Mouse (Mus musculus) kidney, embryonic 14.5 days (tissue): ENCODE results near the gene Dnah7a. TPM values are rescaled to one million over a fixed set of nuclear protein-coding genes. Genes with fewer than 3 reads are reported as not detected.
"Not testable (repeated sequence)": the region's sequence is repeated elsewhere in the genome, so short reads cannot be mapped to it uniquely, and the experiment has no call there.

Experiments used
- ATAC-seq: fragments of 200-750 bp; cut with Nextera tagmentation; 2 replicates; pipeline ENCODE4 v1.8.0; 2017; ENCODE audit warnings: moderate number of reproducible peaks, mild to moderate bottlenecking, moderate TSS enrichment, moderate library complexity; ENCODE audit not compliant: low FRiP score, low TSS enrichment
- H3K27ac ChIP-seq: fragments of 300-500 bp; sonication (generic); 2 replicates; pipeline ENCODE4 v1.5.1; 2014; ENCODE audit warnings: low read depth, mild to moderate bottlenecking, low read length, moderate library complexity, mixed read lengths
- H3K27me3 ChIP-seq: fragments of 300-500 bp; sonication (generic); 2 replicates; pipeline ENCODE4 v1.6.1; 2014; ENCODE audit warnings: mild to moderate bottlenecking, low read length; ENCODE audit not compliant: control insufficient read depth, insufficient read depth
- H3K36me3 ChIP-seq: fragments of 300-500 bp; sonication (generic); 2 replicates; pipeline ENCODE4 v1.6.1; 2014; ENCODE audit warnings: low read length, mixed read lengths; ENCODE audit not compliant: control insufficient read depth, insufficient read depth
- H3K4me1 ChIP-seq: fragments of 300-500 bp; sonication (generic); 2 replicates; pipeline ENCODE4 v1.6.1; 2014; ENCODE audit warnings: low read length, mixed read lengths; ENCODE audit not compliant: control insufficient read depth, insufficient read depth
- H3K4me2 ChIP-seq: fragments of 300-500 bp; sonication (generic); replicated peaks from 2 replicates; pipeline ENCODE4 v1.6.1; 2014; ENCODE audit warnings: low read depth, mild to moderate bottlenecking, low read length
- H3K4me3 ChIP-seq: fragments of 300-500 bp; sonication (generic); 2 replicates; pipeline ENCODE4 v1.5.1; 2014; ENCODE audit warnings: mild to moderate bottlenecking, low read length
- H3K9ac ChIP-seq: fragments of 300-500 bp; sonication (generic); 2 replicates; pipeline ENCODE4 v1.6.1; 2014; ENCODE audit warnings: low read depth, mild to moderate bottlenecking, low read length, moderate library complexity
- H3K9me3 ChIP-seq: fragments of 300-500 bp; sonication (generic); 2 replicates; pipeline ENCODE4 v1.6.1; 2016; ENCODE audit warnings: low read length; ENCODE audit not compliant: control insufficient read depth
- WGBS: fragments of 180-500 bp; shearing (Covaris S2); extraction: QIAGEN DNeasy Blood & Tissue Kit; methylation state at CpG from one replicate; pipeline ENCODE4 v1.1.7; 2014; 5-methylcytosine and 5-hydroxymethylcytosine counted together
- polyA plus RNA-seq: library from polyadenylated mRNA; unstranded; fragments of >200 nt; fragmentation: Nextera tagmentation; extraction: Ambion mirVana; gene quantifications from 2 replicates; pipeline ENCODE4 v1.2.1, GENCODE M21; 2014

Dnah7a gene
- polyA plus RNA-seq, 1 experiment from 2014 or later, result 1.9 TPM

DNA sequence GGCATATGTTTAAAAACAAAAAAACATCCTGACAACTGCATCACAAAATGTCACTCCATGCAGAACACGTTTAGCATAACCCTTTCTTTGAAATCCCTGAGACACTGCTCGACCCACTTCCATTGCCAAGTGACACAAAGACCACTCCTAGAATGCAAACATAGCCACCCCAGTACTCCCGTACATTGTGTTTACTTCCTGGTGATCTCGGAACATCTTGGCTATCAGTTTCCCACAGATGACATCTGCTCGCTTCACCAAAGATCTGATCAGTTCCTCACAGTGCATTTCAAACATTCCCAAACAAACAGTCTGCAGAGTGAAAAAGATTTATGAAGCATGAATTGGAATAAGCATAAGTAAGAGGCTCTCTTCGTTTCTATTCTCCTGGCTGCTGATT lies 76.6 kb downstream of the Dnah7a start:
- H3K36me3 ChIP-seq, result no peaks in the 10 kb centered on the region
- ATAC-seq, result no peak
- no peaks in the 10 kb centered on the region for H3K27me3 ChIP-seq
- no peaks in the 10 kb centered on the region for H3K4me1 ChIP-seq
- no peak overlapping the region for H3K9ac ChIP-seq
- no peak overlapping the region for H3K27ac ChIP-seq
- H3K4me2 ChIP-seq, result no peak overlapping the region
- H3K4me3 ChIP-seq, result no peak overlapping the region
- WGBS, result 17% methylated on average over 6 of the region's 6 CpGs
- H3K9me3 ChIP-seq, result no peaks in the 10 kb centered on the region

GRCm38 (mm10) chr1:53613486-53613885 lies 93.1 kb downstream of the Dnah7a start:
- WGBS, result 91% methylated on average over 16 of the region's 16 CpGs
- no peak for ATAC-seq
- H3K4me3 ChIP-seq, result no peak overlapping the region

DNA sequence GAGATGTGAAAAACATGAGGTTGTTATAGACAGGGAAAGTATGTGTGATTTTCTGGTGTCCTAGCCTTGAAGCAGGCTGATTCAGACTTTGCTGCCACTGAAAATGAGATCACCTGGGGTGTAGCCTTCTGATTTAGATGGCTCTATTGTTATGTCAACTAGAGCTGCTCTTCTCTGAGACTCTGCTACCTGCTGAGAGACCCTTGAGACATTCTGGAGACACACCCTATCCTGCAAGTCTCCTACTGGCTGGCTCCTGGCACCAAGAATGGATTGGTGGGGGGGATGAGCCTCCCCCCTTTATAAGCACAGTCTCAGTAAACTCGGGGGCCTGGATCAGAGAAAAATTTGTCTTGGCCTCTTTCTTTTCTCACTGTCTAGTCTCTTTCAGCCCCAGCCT lies 125.3 kb downstream of the Dnah7a start:
- not testable (repeated sequence) for H3K9me3 ChIP-seq, H3K9ac ChIP-seq, H3K4me3 ChIP-seq, H3K4me2 ChIP-seq, H3K27me3 ChIP-seq, ATAC-seq, H3K4me1 ChIP-seq, H3K27ac ChIP-seq, H3K36me3 ChIP-seq
- 17% methylated on average over 1 of the region's 1 CpGs for WGBS

More at GRCm38 (mm10) chr1:53613486-53613885, 93.1 kb downstream of the Dnah7a start:
- peaks cover 7% of the 10 kb centered on the region; the same call in 1 of the 2 replicates for H3K9me3 ChIP-seq
- H3K27me3 ChIP-seq, result no peaks in the 10 kb centered on the region
- H3K4me2 ChIP-seq, result no peak overlapping the region
- no peaks in the 10 kb centered on the region for H3K4me1 ChIP-seq
- no peak overlapping the region for H3K9ac ChIP-seq
- H3K27ac ChIP-seq, result no peak overlapping the region
- H3K36me3 ChIP-seq, result no peaks in the 10 kb centered on the region

GRCm38 (mm10) chr1:53557918-53558317 lies 148.7 kb downstream of the Dnah7a start:
- H3K9me3 ChIP-seq, H3K36me3 ChIP-seq, H3K4me1 ChIP-seq, H3K4me3 ChIP-seq, H3K4me2 ChIP-seq, H3K9ac ChIP-seq, H3K27me3 ChIP-seq, ATAC-seq, H3K27ac ChIP-seq: not testable (repeated sequence)
- WGBS, result 92% methylated on average over 3 of the region's 3 CpGs

DNA sequence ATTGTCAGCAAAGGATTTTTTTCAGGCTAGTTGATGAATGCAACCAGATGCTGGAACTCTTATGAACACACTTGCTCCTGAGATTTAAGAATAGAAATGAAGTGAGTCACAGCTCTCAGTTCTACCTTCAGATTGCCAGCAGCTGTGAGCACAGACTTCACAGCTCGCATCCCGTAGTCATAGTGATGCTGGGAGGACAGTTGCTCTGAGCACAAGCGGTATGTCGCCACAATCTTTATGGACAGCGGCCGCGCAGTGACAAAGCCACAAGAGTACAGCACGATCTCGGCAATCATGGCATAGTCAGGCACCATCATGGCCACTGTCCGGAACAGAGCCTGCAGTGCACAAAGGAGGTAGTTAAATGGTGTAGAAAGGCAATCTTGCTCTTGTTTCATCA lies 159.6 kb downstream of the Dnah7a start:
- not testable (repeated sequence) for H3K27ac ChIP-seq, H3K9me3 ChIP-seq, H3K27me3 ChIP-seq, ATAC-seq, H3K4me2 ChIP-seq, H3K36me3 ChIP-seq, H3K4me1 ChIP-seq, H3K4me3 ChIP-seq, H3K9ac ChIP-seq
- 92% methylated on average over 10 of the region's 10 CpGs for WGBS

- not testable (repeated sequence) for H3K9me3 ChIP-seq, H3K36me3 ChIP-seq, H3K4me3 ChIP-seq, H3K27ac ChIP-seq, ATAC-seq, H3K4me1 ChIP-seq, H3K4me2 ChIP-seq, H3K9ac ChIP-seq, H3K27me3 ChIP-seq
- WGBS, result 60% methylated on average over 2 of the region's 2 CpGs
Observed at GRCm38 (mm10) chr1:53538356-53538755, 168.2 kb downstream of the Dnah7a start.

DNA sequence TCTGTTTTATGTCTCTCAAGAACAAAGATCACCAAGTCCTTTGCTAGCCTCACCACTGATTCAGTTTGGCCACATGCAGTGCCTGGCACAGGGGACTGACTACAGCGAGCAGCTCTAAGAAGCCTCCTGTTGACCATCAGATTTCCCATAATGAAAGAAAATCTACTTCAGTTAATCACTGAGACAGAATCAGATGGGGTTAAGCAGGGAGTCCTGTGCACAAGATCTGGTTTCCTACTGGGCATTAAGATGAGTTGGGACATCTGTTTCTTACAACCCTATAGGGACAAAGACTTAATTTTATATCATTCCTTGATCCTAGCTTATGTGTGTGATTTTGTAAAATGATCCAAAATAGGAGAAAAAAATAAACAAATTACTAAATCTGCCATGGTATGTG lies 171.8 kb downstream of the Dnah7a start:
- not testable (repeated sequence) for H3K36me3 ChIP-seq, H3K27ac ChIP-seq, H3K4me3 ChIP-seq, H3K27me3 ChIP-seq, H3K4me2 ChIP-seq, H3K9ac ChIP-seq, H3K9me3 ChIP-seq, H3K4me1 ChIP-seq
- peak; percentile 66; the same call in 1 of the 2 replicates for ATAC-seq
- WGBS, result 67% methylated on average over 1 of the region's 1 CpGs

DNA sequence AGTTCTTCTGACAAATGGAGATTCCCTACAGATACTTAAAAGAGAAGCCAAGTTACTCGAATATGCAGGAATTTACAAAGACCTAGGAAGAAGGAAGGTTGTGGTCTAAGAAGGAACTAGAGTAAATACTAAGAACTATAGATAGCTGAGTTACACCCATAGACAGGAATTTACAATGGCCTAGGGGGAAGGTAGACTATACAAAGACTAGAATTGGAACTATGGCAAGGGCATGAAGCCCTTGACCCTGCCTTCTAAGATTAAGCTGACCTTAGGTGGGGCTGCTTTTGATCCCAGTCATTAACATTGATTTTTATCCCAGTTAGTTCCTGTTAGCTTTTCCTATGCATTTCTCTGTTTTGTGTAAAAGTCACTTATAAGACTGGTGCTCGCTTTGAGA lies 180.6 kb downstream of the Dnah7a start:
- not testable (repeated sequence) for ATAC-seq

DNA sequence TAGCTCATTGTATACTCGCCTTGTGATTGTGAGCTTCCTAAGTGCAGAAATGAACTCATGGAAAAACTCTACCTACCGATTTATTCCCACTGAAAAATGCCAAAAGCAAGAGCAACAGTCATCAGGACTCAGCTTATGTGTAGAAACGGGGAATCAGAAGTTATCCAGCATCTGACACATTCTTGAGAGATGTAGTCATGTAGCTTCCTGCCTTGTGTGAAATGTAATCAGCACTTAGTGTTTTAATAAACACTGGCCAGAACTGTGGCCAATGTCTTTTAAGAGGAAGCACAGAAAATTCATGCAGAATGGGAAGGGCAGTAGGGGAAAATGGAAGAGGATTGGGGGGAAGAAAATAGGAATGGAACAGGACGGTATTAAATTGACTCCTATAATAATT lies 232.9 kb downstream of the Dnah7a start:
- H3K27me3 ChIP-seq, result no peaks in the 10 kb centered on the region
- H3K9me3 ChIP-seq, result no peaks in the 10 kb centered on the region
- WGBS, result 80% methylated on average over 4 of the region's 4 CpGs
- H3K9ac ChIP-seq, result no peak overlapping the region
- no peaks in the 10 kb centered on the region for H3K36me3 ChIP-seq
- H3K27ac ChIP-seq, result no peak overlapping the region
- ATAC-seq, result no peak
- no peaks in the 10 kb centered on the region for H3K4me1 ChIP-seq
- no peak overlapping the region for H3K4me3 ChIP-seq
- no peak overlapping the region for H3K4me2 ChIP-seq

More for the DNA sequence above, 180.6 kb downstream of the Dnah7a start:
- not testable (repeated sequence) for H3K4me1 ChIP-seq, H3K9ac ChIP-seq, H3K4me3 ChIP-seq, H3K4me2 ChIP-seq, H3K27ac ChIP-seq, H3K27me3 ChIP-seq, H3K36me3 ChIP-seq, H3K9me3 ChIP-seq
- WGBS, result 83% methylated on average over 2 of the region's 2 CpGs

DNA sequence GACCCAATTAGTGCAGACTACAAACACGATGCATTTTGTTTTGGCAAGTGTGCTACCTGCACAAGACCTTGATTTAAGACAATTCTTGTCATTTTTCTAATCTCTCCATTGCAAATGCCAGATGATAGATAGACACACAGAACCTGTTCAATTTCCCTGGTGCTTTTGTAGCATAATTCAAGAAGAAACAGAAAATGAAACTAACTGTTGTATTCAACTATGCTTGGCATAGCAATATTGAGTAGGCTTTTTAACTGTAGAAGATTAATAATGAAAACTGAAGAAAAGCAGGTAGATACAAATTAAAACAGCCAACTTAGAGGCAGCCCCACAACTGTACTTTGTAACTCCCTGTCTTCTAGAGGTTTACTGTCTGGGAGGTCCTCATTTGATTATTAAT lies 234.5 kb downstream of the Dnah7a start:
- 76% methylated on average over 1 of the region's 1 CpGs for WGBS
- not testable (repeated sequence) for ATAC-seq, H3K4me3 ChIP-seq, H3K4me2 ChIP-seq, H3K27ac ChIP-seq, H3K9me3 ChIP-seq, H3K4me1 ChIP-seq, H3K27me3 ChIP-seq, H3K36me3 ChIP-seq, H3K9ac ChIP-seq
